Mouse (Mus musculus): ENCODE measurements at regions not wholly inside any gene's neighbourhood (a gene's known extent, or its start where the extent isn't known, plus 50 kb on each side); places are given as distances from the start of the nearest gene placed in this dataset.

DNA sequence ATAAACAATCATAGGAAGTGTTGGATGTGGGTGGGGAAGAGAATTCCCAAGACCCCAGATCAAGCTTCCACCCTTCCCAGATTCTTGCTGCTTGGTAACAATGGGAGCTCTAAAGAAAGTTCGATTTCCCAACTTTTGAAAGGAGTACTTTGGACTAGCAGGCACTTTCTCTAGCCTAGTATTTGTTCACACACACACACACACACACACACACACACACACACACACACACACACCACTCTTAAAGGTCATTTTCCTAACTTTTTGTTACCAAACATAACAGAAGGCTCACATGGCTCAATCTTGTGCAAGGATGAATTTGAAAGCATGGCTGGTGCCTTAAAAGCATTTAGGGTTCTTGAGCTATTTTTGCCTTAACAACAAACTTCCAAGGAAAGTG, 71.6 kb upstream of the Pgrmc2 start:
- no peak for DNase-seq (ENCODE audit: low spot score in 2 of 2)

DNA sequence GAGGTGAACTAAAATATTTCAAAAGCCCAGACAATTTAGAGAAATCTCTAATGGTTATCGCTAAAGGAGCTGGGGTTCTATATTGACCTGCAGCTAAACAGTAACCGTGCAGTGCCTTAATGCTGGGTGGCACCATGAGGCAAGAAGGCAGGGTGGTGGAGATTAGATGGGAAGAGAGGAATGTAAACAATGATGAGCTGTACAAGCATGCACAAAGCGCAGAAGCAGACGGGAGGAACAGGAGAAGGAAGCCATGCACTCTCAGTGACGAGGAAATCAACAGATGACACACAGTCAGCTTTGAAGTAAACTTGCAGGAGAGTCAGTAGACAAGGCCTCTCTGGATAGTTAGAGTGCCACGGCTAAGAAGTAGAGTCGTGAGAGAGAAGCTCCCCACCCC, 69.1 kb upstream of the Pgrmc2 start:
- peak in 1 of 2 experiments; percentile 7 for DNase-seq (ENCODE audit: low spot score in 2 of 2)

GRCm38 (mm10) chr3:41140391-41140790, 57.5 kb upstream of the Pgrmc2 start:
- DNase-seq (ENCODE audit: low spot score in 2 of 2) = no peak

DNA sequence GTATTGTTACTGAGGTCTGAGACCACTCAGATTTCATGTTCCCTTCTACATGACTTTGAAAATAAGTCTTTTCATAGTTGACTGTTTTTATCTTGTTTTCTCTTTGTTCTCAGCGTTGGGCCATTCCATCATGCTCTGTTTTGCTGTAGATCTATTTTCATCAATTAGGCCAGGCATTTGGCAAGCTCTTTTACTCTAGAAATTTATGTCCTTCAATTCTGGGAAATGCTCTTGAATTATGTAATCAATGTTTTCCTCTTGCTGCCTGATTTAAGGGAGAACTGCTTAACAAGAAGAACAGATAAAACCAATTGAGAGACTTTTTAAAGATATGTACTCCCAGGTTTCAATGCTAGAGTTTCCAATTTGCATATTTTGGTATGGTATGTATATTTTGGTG, 55.1 kb upstream of the Pgrmc2 start:
- DNase-seq (ENCODE audit: low spot score in 2 of 2) = no peak

GRCm38 (mm10) chr3:41132889-41133288, 50.0 kb upstream of the Pgrmc2 start:
- no peak for DNase-seq (ENCODE audit: low spot score in 2 of 2)
